Mouse (Mus musculus) hindbrain, postnatal 0 days (tissue): ENCODE measurements at regions not wholly inside any gene's neighbourhood (a gene's known extent, or its start where the extent isn't known, plus 50 kb on each side); places are given as distances from the start of the nearest gene placed in this dataset.

Experiments
- ATAC-seq: fragments of 200-750 bp; cut with Nextera tagmentation; 2 replicates; pipeline ENCODE4 v1.8.0; 2017; ENCODE audit warnings: mild to moderate bottlenecking, moderate TSS enrichment, moderate library complexity
- DNase-seq: peaks from one replicate; pipeline ENCODE4 v3.0.0-alpha.2; 2015; ENCODE audit warnings: low spot score
- H3K27ac ChIP-seq: fragments of 300-500 bp; sonication (generic); 2 replicates; pipeline ENCODE4 v1.5.1; 2014; ENCODE audit warnings: mild to moderate bottlenecking
- H3K27me3 ChIP-seq: fragments of 300-500 bp; sonication (generic); 2 replicates; pipeline ENCODE4 v1.6.1; 2014; ENCODE audit warnings: low read length, mixed read lengths; ENCODE audit not compliant: insufficient read depth
- H3K36me3 ChIP-seq: fragments of 300-500 bp; sonication (generic); 2 replicates; pipeline ENCODE4 v1.6.1; 2014; ENCODE audit warnings: low read length, mixed read lengths; ENCODE audit not compliant: insufficient read depth
- H3K4me1 ChIP-seq: fragments of 300-500 bp; sonication (generic); 2 replicates; pipeline ENCODE4 v1.6.1; 2014; ENCODE audit warnings: antibody characterized with exemption, low read length, mixed read lengths; ENCODE audit not compliant: insufficient read depth
- H3K4me2 ChIP-seq: fragments of 300-500 bp; sonication (generic); 2 replicates; pipeline ENCODE4 v1.6.1; 2014; ENCODE audit warnings: low read depth, mild to moderate bottlenecking, low read length, moderate library complexity, mixed read lengths
- H3K4me3 ChIP-seq: fragments of 300-500 bp; sonication (generic); 2 replicates; pipeline ENCODE4 v1.5.1; 2014; ENCODE audit warnings: low read length
- H3K9ac ChIP-seq: fragments of 300-500 bp; sonication (generic); replicated peaks from 2 replicates; pipeline ENCODE4 v1.6.1; 2014; ENCODE audit warnings: mild to moderate bottlenecking, low read length, moderate library complexity, mixed read lengths
- H3K9me3 ChIP-seq: fragments of 300-500 bp; sonication (generic); 2 replicates; pipeline ENCODE4 v1.6.1; 2016; ENCODE audit warnings: low read length, mixed read lengths
- CTCF ChIP-seq: IDR thresholded peaks from 2 replicates; pipeline ENCODE4 v1.5.1; 2016; ENCODE audit warnings: antibody characterized with exemption, control low read depth, low read depth
- WGBS: fragments of 180-500 bp; shearing (Covaris S2); extraction: QIAGEN DNeasy Blood & Tissue Kit; methylation state at CpG from one replicate; pipeline ENCODE4 v1.1.7; 2014; 5-methylcytosine and 5-hydroxymethylcytosine counted together

DNA sequence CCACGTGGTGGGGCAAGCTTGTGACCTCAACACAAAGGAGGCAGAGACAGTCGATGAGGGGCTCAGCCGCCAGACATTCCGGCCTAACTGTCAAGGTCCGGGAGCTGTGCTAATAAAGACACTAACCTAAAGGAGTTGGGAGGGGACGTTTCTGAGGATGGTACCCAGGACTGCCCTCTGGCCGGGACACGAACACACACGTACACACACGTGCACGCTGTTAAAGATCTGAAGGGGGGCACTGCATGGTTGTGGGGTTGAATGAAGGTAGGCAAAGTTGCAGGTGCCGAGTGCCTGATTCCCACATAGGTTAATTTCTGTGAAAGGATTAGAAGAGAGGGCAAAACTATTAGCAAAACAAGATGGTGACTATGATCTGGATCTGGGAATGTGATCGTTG, 65.4 kb upstream of the Mitf start:
- no peak for ATAC-seq
- WGBS: 48% methylated on average over 13 of the region's 13 CpGs

DNA sequence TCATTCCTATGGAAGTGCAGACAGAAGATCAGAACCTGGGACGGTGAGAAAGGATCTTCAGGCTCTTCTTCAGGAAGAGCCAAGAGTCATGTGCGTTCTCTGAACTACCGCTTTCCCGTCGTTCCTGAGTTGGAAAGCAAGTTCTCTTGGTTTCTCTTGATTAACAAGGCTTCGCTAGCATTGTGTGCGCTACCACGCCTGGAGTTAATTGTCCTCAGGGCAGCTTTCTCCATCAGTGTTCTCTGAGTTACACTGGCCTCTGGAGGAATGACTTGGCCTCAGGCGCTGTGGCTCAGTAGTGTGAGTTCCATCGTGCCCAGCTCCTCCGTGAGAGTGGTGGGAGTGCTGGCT, 66.0 kb upstream of the Mitf start:
- no peak overlapping the region for H3K9ac ChIP-seq
- peak overlapping the region; percentile 19; the same call in 1 of the 2 replicates for H3K4me2 ChIP-seq
- DNase-seq (no peak), ATAC-seq (0 out of 2 replicates have a peak, but pooled peaks have one; percentile 18)
- H3K36me3 ChIP-seq: no peaks in the 10 kb centered on the region
- no peaks in the 10 kb centered on the region for H3K27me3 ChIP-seq
- H3K4me1 ChIP-seq: no peaks in the 10 kb centered on the region
- H3K9me3 ChIP-seq: no peaks in the 10 kb centered on the region
- TF ChIP-seq CTCF: no peak
- no peak overlapping the region for H3K27ac ChIP-seq
- H3K4me3 ChIP-seq: no peak overlapping the region
- 38% methylated on average over 11 of the region's 11 CpGs for whole genome bisulfite sequencing

More for the DNA sequence above, 65.4 kb upstream of the Mitf start:
- no peak for TF ChIP-seq CTCF
- H3K27me3 ChIP-seq: no peaks in the 10 kb centered on the region
- no peak for DNase-seq
- no peaks in the 10 kb centered on the region for H3K36me3 ChIP-seq
- no peaks in the 10 kb centered on the region for H3K4me1 ChIP-seq
- no peak overlapping the region for H3K4me3 ChIP-seq
- no peaks in the 10 kb centered on the region for H3K9me3 ChIP-seq
- no peak overlapping the region for H3K9ac ChIP-seq
- no peak overlapping the region for H3K4me2 ChIP-seq
- H3K27ac ChIP-seq: no peak overlapping the region

DNA sequence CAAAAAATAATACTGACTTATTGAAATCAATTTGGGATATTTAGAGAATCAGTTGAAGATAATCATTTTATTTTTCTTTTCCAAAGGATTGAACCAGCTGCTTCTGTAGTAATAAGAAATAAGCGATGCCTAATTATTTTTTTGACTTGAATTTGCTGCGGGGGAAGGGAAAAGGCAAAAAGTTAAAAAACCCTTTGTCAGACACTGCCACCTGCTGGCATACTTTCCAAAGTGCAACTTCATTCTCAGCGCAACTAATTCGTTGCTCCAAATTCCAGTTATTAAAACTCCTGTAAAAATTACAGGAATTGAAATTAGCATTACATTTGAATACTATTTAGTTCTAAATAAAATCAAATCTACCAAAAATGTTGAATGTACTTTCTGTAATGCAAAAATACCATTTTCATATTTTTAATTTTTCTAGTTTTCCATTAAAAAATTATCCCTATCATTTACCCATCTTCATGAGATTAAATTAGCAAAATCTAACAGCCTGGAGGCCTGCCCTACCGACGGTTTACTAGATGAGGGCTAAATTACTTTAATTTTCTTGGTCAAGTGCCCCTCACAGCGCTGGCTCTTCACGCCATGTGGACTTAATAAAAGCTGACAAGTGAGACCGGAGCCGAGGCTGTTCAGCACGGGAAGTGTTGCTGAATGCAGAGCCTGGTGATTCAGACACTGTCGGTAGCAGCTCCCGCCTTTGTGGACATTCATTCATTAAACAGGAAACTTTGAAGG, 66.6 kb upstream of the Mitf start:
- peak; percentile 80 for TF ChIP-seq CTCF
- DNase-seq (peak; percentile 88), ATAC-seq (0 out of 2 replicates have a peak, but pooled peaks have one; percentile 66)
- Histone ChIP-seq H3K4me3 (no peak overlapping the region), H3K4me2 (peak overlapping the region; percentile 19; the same call in 1 of the 2 replicates), H3K27ac (no peak overlapping the region), H3K9ac (no peak overlapping the region), H3K27me3 (no peaks in the 10 kb centered on the region), H3K4me1 (no peaks in the 10 kb centered on the region), H3K9me3 (no peaks in the 10 kb centered on the region), H3K36me3 (no peaks in the 10 kb centered on the region)
- 5% methylated on average over 13 of the region's 13 CpGs for WGBS

DNA sequence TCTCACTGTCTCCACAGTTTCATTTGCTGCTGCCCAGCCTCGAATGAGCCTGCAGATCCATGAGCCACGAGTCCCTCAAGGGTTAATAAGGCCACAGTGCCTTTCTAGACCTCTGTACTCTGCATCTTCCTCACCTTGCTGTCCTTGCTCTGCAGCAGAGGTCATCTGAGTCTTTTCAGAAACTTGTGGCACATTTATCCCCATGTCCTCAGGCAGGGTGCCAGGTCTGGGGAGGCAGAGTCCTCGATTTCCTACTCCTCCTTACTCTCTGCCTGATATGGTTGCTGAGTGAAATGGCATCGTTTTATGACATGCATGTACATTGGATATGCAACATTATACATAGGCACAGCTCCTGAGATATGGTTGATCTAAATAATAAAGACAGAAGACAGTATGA, 68.0 kb upstream of the Mitf start:
- TF ChIP-seq CTCF: no peak
- no peak overlapping the region for H3K4me2 ChIP-seq
- WGBS: 62% methylated on average over 4 of the region's 4 CpGs
- no peak overlapping the region for H3K27ac ChIP-seq
- no peak for ATAC-seq
- H3K4me3 ChIP-seq: no peak overlapping the region
- H3K27me3 ChIP-seq: no peaks in the 10 kb centered on the region
- no peak for DNase-seq
- no peaks in the 10 kb centered on the region for H3K4me1 ChIP-seq
- H3K36me3 ChIP-seq: no peaks in the 10 kb centered on the region
- no peak overlapping the region for H3K9ac ChIP-seq
- no peaks in the 10 kb centered on the region for H3K9me3 ChIP-seq

DNA sequence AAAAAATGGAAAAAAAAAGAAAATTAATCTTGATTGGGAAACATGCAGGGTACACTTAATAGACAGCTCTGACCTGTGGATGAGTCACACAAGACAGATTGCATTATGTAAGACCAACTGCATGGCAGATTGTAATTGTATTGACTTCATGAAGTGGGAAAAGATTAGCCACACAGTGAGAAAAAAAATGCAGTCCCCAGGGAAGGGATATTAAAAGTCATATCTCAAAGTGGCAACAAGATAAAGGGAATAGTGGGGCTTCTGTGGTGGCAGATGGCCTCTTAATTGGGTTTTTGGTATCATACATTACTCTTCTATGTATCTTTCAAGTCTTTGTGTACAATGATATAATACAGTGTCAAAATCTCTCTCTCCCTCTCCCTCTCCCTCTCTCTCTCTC, 76.0 kb upstream of the Mitf start:
- ATAC-seq: no peak

DNA sequence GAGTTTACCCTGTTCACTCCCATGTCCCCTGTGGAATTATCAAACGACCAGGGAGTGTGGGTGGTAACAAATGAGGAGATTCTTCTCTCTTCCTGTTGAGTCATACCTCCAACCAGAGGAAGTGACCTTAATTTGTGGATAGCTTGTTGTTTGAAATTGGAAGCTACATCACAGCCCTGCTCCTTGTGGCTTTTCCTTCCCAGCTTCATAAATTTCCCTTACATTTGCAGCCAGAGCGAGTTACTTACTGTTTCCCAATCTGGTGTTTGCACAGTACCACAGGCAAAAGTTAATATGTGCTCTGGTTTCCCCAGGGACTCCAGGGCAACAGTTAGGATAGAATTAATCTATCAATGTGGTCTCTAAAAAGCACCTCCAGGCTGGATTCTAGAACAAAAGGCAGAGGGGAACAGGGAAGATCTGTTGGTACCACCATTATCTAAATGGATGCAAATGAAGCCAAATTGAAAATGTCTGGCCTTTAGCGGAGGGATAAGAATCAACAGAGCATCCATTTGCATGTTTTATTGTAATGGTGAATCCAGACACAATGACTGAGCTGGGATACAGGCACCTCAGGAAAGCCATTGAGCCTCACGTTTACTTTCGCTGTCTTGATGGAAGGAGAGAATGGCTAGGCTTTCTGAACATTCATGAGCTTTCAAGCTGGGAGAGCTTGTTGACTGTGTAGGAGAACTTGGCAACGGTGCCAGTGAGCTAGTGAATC, 88.5 kb upstream of the Mitf start:
- no peak overlapping the region for H3K4me3 ChIP-seq
- no peaks in the 10 kb centered on the region for H3K9me3 ChIP-seq
- TF ChIP-seq CTCF: no peak
- DNase-seq: no peak
- no peak overlapping the region for H3K27ac ChIP-seq
- WGBS: 37% methylated on average over 6 of the region's 6 CpGs
- no peaks in the 10 kb centered on the region for H3K27me3 ChIP-seq
- H3K4me1 ChIP-seq: no peaks in the 10 kb centered on the region
- ATAC-seq: no peak
- no peak overlapping the region for H3K9ac ChIP-seq
- no peak overlapping the region for H3K4me2 ChIP-seq
- H3K36me3 ChIP-seq: no peaks in the 10 kb centered on the region

More for the DNA sequence above, 76.0 kb upstream of the Mitf start:
- DNase-seq: peak; percentile 45
- H3K9ac ChIP-seq: no peak overlapping the region
- H3K36me3 ChIP-seq: no peaks in the 10 kb centered on the region
- TF ChIP-seq CTCF: no peak
- no peak overlapping the region for H3K4me2 ChIP-seq
- no peaks in the 10 kb centered on the region for H3K4me1 ChIP-seq
- no peaks in the 10 kb centered on the region for H3K9me3 ChIP-seq
- no peak overlapping the region for H3K4me3 ChIP-seq
- no peaks in the 10 kb centered on the region for H3K27me3 ChIP-seq
- H3K27ac ChIP-seq: no peak overlapping the region

DNA sequence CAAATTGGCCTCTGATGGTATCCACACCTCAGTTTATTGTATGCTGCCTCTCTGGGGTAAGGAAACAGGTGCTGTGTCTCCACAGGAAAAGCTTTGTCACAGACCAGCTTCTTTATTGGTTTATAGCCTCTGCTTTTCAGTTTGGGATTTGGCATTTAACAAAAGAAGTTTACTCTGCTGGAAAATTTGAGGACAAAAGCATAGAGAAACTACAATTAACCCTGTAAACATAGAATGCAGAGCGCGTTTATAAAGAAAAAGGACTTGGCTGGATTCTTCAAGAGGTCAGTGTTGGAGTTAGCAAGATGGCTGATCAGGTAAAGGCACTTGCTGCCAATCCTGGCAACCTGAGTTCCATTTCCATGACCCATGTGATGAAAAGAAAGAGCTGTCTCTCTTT, 90.1 kb upstream of the Frmd4b start:
- Histone ChIP-seq H3K9me3 (no peaks in the 10 kb centered on the region), H3K4me3 (no peak overlapping the region), H3K4me1 (no peaks in the 10 kb centered on the region), H3K4me2 (no peak overlapping the region), H3K27ac (no peak overlapping the region), H3K36me3 (no peaks in the 10 kb centered on the region), H3K27me3 (no peaks in the 10 kb centered on the region), H3K9ac (no peak overlapping the region)
- no peak for TF ChIP-seq CTCF
- DNase-seq (no peak), ATAC-seq (no peak)
- 37% methylated on average over 2 of the region's 2 CpGs for WGBS
